Mouse (Mus musculus): ENCODE measurements around the gene Gm11554. TPM values are rescaled to one million over a fixed set of nuclear protein-coding genes. Genes with fewer than 3 reads are reported as not detected.
"Not testable (repeated sequence)": the region's sequence is repeated elsewhere in the genome, so short reads cannot be mapped to it uniquely, and the experiment has no call there.

Gene Gm11554
- not detected in 2 replicates for polyA plus RNA-seq (2015; fragmentation: Nextera tagmentation; extraction: Ambion mirVana)

GRCm38 (mm10) chr11:99804346-99804745, at the start of gene Gm11554:
TSS of gene Gm11554 (minus strand) at chr11:99804446.
- not testable (repeated sequence) for H3K36me3 ChIP-seq (ENCODE audit: control insufficient read depth, insufficient read depth); H3K4me1 ChIP-seq (ENCODE audit: control insufficient read depth, low read depth, low read length); H3K27ac ChIP-seq (ENCODE audit: low read length); H3K9me3 ChIP-seq (replicated peaks; ENCODE audit: control insufficient read depth, low read length); H3K9ac ChIP-seq (ENCODE audit: low read depth, low read length); H3K4me3 ChIP-seq (ENCODE audit: low read depth, low read length); H3K4me2 ChIP-seq (ENCODE audit: low read depth, low read length); H3K27me3 ChIP-seq (ENCODE audit: control insufficient read depth, insufficient read depth, low read depth, low read length); ATAC-seq (ENCODE audit: low read depth)
- WGBS (ENCODE audit: insufficient replicate concordance) = no CpG with 5 or more reads among the region's 1 CpGs

- Histone ChIP-seq H3K27me3 (ENCODE audit: control insufficient read depth, insufficient read depth, low read depth, low read length) (no peaks in the 10 kb centered on the region), H3K9ac (ENCODE audit: low read depth, low read length) (no peak within 1 kb of the TSS), H3K4me2 (ENCODE audit: low read depth, low read length) (no peak within 1 kb of the TSS), H3K4me3 (ENCODE audit: low read depth, low read length) (no peak within 1 kb of the TSS), H3K36me3 (ENCODE audit: control insufficient read depth, insufficient read depth) (no peaks in the 10 kb centered on the region), H3K4me1 (ENCODE audit: control insufficient read depth, low read depth, low read length) (no peaks in the 10 kb centered on the region), H3K9me3 (replicated peaks; ENCODE audit: control insufficient read depth, low read length) (no peaks in the 10 kb centered on the region), H3K27ac (ENCODE audit: low read length) (no peak within 1 kb of the TSS)
- ATAC-seq (ENCODE audit: low read depth) = no peak
Observed at GRCm38 (mm10) chr11:99851508-99851907, 47.3 kb upstream of the Gm11554 start, which contains the start of gene Krtap4-16. TSS of gene Krtap4-16 (minus strand) at chr11:99851608.

GRCm38 (mm10) chr11:99846746-99847145, 42.5 kb upstream of the Gm11554 start:
- Histone ChIP-seq H3K4me2 (ENCODE audit: low read depth, low read length) (no peak overlapping the region), H3K9ac (ENCODE audit: low read depth, low read length) (no peak overlapping the region), H3K4me1 (ENCODE audit: control insufficient read depth, low read depth, low read length) (no peaks in the 10 kb centered on the region), H3K4me3 (ENCODE audit: low read depth, low read length) (no peak overlapping the region), H3K27ac (ENCODE audit: low read length) (no peak overlapping the region), H3K27me3 (ENCODE audit: control insufficient read depth, insufficient read depth, low read depth, low read length) (no peaks in the 10 kb centered on the region), H3K9me3 (replicated peaks; ENCODE audit: control insufficient read depth, low read length) (no peaks in the 10 kb centered on the region), H3K36me3 (ENCODE audit: control insufficient read depth, insufficient read depth) (no peaks in the 10 kb centered on the region)
- ATAC-seq (ENCODE audit: low read depth) = no peak
- 62% methylated on average over 2 of the region's 2 CpGs for WGBS (ENCODE audit: insufficient replicate concordance)

- Histone ChIP-seq H3K4me2 (ENCODE audit: low read depth, low read length) (no peak overlapping the region), H3K27me3 (ENCODE audit: control insufficient read depth, insufficient read depth, low read depth, low read length) (no peaks in the 10 kb centered on the region), H3K36me3 (ENCODE audit: control insufficient read depth, insufficient read depth) (no peaks in the 10 kb centered on the region), H3K9me3 (replicated peaks; ENCODE audit: control insufficient read depth, low read length) (no peaks in the 10 kb centered on the region), H3K9ac (ENCODE audit: low read depth, low read length) (no peak overlapping the region), H3K4me1 (ENCODE audit: control insufficient read depth, low read depth, low read length) (no peaks in the 10 kb centered on the region), H3K4me3 (ENCODE audit: low read depth, low read length) (no peak overlapping the region), H3K27ac (ENCODE audit: low read length) (no peak overlapping the region)
- ATAC-seq (ENCODE audit: low read depth) = no peak
- WGBS (ENCODE audit: insufficient replicate concordance) = 58% methylated on average over 1 of the region's 1 CpGs
Observed at GRCm38 (mm10) chr11:99842185-99842584, 37.9 kb upstream of the Gm11554 start.

GRCm38 (mm10) chr11:99837966-99838365, 33.7 kb upstream of the Gm11554 start, which contains the start of gene 2300003K06Rik:
TSS of gene 2300003K06Rik (minus strand) at chr11:99838066.
- Histone ChIP-seq H3K27me3 (ENCODE audit: control insufficient read depth, insufficient read depth, low read depth, low read length) (no peaks in the 10 kb centered on the region), H3K27ac (ENCODE audit: low read length) (no peak within 1 kb of the TSS), H3K9me3 (replicated peaks; ENCODE audit: control insufficient read depth, low read length) (no peaks in the 10 kb centered on the region), H3K36me3 (ENCODE audit: control insufficient read depth, insufficient read depth) (no peaks in the 10 kb centered on the region), H3K4me1 (ENCODE audit: control insufficient read depth, low read depth, low read length) (no peaks in the 10 kb centered on the region), H3K4me3 (ENCODE audit: low read depth, low read length) (no peak within 1 kb of the TSS), H3K9ac (ENCODE audit: low read depth, low read length) (no peak within 1 kb of the TSS), H3K4me2 (ENCODE audit: low read depth, low read length) (no peak within 1 kb of the TSS)
- no peak for ATAC-seq (ENCODE audit: low read depth)
- WGBS (ENCODE audit: insufficient replicate concordance) = 45% methylated on average over 1 of the region's 1 CpGs

GRCm38 (mm10) chr11:99815566-99815965, 11.3 kb upstream of the Gm11554 start, which contains the start of gene Gm11564:
TSS of gene Gm11564 (minus strand) at chr11:99815666.
- H3K27ac ChIP-seq (ENCODE audit: low read length); H3K4me1 ChIP-seq (ENCODE audit: control insufficient read depth, low read depth, low read length); H3K9me3 ChIP-seq (replicated peaks; ENCODE audit: control insufficient read depth, low read length); H3K4me2 ChIP-seq (ENCODE audit: low read depth, low read length); H3K9ac ChIP-seq (ENCODE audit: low read depth, low read length); H3K36me3 ChIP-seq (ENCODE audit: control insufficient read depth, insufficient read depth); H3K4me3 ChIP-seq (ENCODE audit: low read depth, low read length); ATAC-seq (ENCODE audit: low read depth); H3K27me3 ChIP-seq (ENCODE audit: control insufficient read depth, insufficient read depth, low read depth, low read length): not testable (repeated sequence)
- 58% methylated on average over 2 of the region's 2 CpGs for WGBS (ENCODE audit: insufficient replicate concordance)

GRCm38 (mm10) chr11:99809792-99810191, 5.5 kb upstream of the Gm11554 start, which contains the start of gene Krtap4-13:
TSS of gene Krtap4-13 (minus strand) at chr11:99809892.
- H3K4me3 ChIP-seq (ENCODE audit: low read depth, low read length); H3K36me3 ChIP-seq (ENCODE audit: control insufficient read depth, insufficient read depth); ATAC-seq (ENCODE audit: low read depth); H3K4me1 ChIP-seq (ENCODE audit: control insufficient read depth, low read depth, low read length); H3K4me2 ChIP-seq (ENCODE audit: low read depth, low read length); H3K9ac ChIP-seq (ENCODE audit: low read depth, low read length); H3K9me3 ChIP-seq (replicated peaks; ENCODE audit: control insufficient read depth, low read length); H3K27ac ChIP-seq (ENCODE audit: low read length); H3K27me3 ChIP-seq (ENCODE audit: control insufficient read depth, insufficient read depth, low read depth, low read length): not testable (repeated sequence)

- not testable (repeated sequence) for H3K27me3 ChIP-seq (ENCODE audit: control insufficient read depth, insufficient read depth, low read depth, low read length); H3K4me2 ChIP-seq (ENCODE audit: low read depth, low read length); H3K4me1 ChIP-seq (ENCODE audit: control insufficient read depth, low read depth, low read length); ATAC-seq (ENCODE audit: low read depth); H3K27ac ChIP-seq (ENCODE audit: low read length); H3K9ac ChIP-seq (ENCODE audit: low read depth, low read length); H3K9me3 ChIP-seq (replicated peaks; ENCODE audit: control insufficient read depth, low read length); H3K36me3 ChIP-seq (ENCODE audit: control insufficient read depth, insufficient read depth); H3K4me3 ChIP-seq (ENCODE audit: low read depth, low read length)
- no CpG with 5 or more reads among the region's 1 CpGs for WGBS (ENCODE audit: insufficient replicate concordance)
Observed at GRCm38 (mm10) chr11:99798832-99799231, 5.4 kb downstream of the Gm11554 start, which contains the start of gene Gm11569. TSS of gene Gm11569 (minus strand) at chr11:99798932.

- WGBS (ENCODE audit: insufficient replicate concordance) = 50% methylated on average over 2 of the region's 2 CpGs
- no peak within 1 kb of the TSS for H3K9ac ChIP-seq (ENCODE audit: low read depth, low read length)
Observed at GRCm38 (mm10) chr11:99793367-99793766, 10.9 kb downstream of the Gm11554 start, which contains the start of gene Gm11596. TSS of gene Gm11596 (minus strand) at chr11:99793467.

More at GRCm38 (mm10) chr11:99793367-99793766, 10.9 kb downstream of the Gm11554 start, which contains the start of gene Gm11596:
- H3K4me1 ChIP-seq (ENCODE audit: control insufficient read depth, low read depth, low read length) = no peaks in the 10 kb centered on the region
- H3K36me3 ChIP-seq (ENCODE audit: control insufficient read depth, insufficient read depth) = no peaks in the 10 kb centered on the region
- H3K4me2 ChIP-seq (ENCODE audit: low read depth, low read length) = no peak within 1 kb of the TSS
- no peak within 1 kb of the TSS for H3K27ac ChIP-seq (ENCODE audit: low read length)
- no peaks in the 10 kb centered on the region for H3K9me3 ChIP-seq (replicated peaks; ENCODE audit: control insufficient read depth, low read length)
- H3K4me3 ChIP-seq (ENCODE audit: low read depth, low read length) = no peak within 1 kb of the TSS
- H3K27me3 ChIP-seq (ENCODE audit: control insufficient read depth, insufficient read depth, low read depth, low read length) = no peaks in the 10 kb centered on the region
- no peak for ATAC-seq (ENCODE audit: low read depth)
